Mouse (Mus musculus) CH12.LX (cell line): ENCODE data around the gene Hscb. TPM values are rescaled to one million over a fixed set of nuclear protein-coding genes. Genes with fewer than 3 reads are reported as not detected.

Source experiments
- DNase-seq: peaks from one replicate; pipeline ENCODE4 v3.0.0-alpha.2; 2013; ENCODE audit errors: extremely low read depth
- H3K27ac ChIP-seq: 2 replicates; pipeline ENCODE4 v1.5.1; 2012; ENCODE audit warnings: low read depth, mild to moderate bottlenecking, control low read depth, moderate library complexity; ENCODE audit not compliant: insufficient read depth
- H3K27me3 ChIP-seq: replicated peaks from 2 replicates; pipeline ENCODE3; 2012; ENCODE audit warnings: inconsistent platforms
- H3K36me3 ChIP-seq, 2 experiments: replicated peaks in 1 of 2; 2 replicates each; pipeline versions ENCODE3 to v1.6.1; 2012; ENCODE audit warnings: inconsistent platforms in 1 of 2, low read length in 1 of 2, mild to moderate bottlenecking in 1 of 2, mixed read lengths in 1 of 2, moderate library complexity in 1 of 2; ENCODE audit not compliant: control insufficient read depth in 1 of 2, insufficient read depth in 1 of 2
- H3K4me1 ChIP-seq, 2 experiments: 2 replicates each; pipeline ENCODE4 v1.6.1; 2012; ENCODE audit warnings: inconsistent platforms in 1 of 2, moderate library complexity in 1 of 2; ENCODE audit not compliant: insufficient read depth in 2 of 2, control insufficient read depth in 1 of 2
- H3K4me2 ChIP-seq: 2 replicates; pipeline ENCODE4 v1.6.1; 2012; ENCODE audit warnings: low read depth, mild to moderate bottlenecking, control low read depth; ENCODE audit not compliant: poor library complexity, insufficient read depth, severe bottlenecking
- H3K4me3 ChIP-seq, 3 experiments: fragments of 150-350 bp in 1 of 3; sonication (generic) in 1 of 3; replicated peaks in 1 of 3; 2 replicates each; pipeline versions ENCODE3 to v1.5.1; 2011 to 2012; ENCODE audit warnings: low read depth in 2 of 3, low read length in 2 of 3, mild to moderate bottlenecking in 2 of 3, moderate library complexity in 2 of 3, control low read depth in 1 of 3, improper control_type of control experiment in 1 of 3, inconsistent platforms in 1 of 3, mixed read lengths in 1 of 3; ENCODE audit not compliant: poor library complexity in 1 of 3
- H3K79me2 ChIP-seq: replicated peaks from 2 replicates; pipeline ENCODE4 v1.6.1; 2012; ENCODE audit warnings: mild to moderate bottlenecking, moderate library complexity; ENCODE audit not compliant: control insufficient read depth, poor library complexity, insufficient read depth, severe bottlenecking; ENCODE audit errors: extremely low read depth
- H3K9ac ChIP-seq: 2 replicates; pipeline ENCODE4 v1.6.1; 2012; ENCODE audit warnings: low read depth, mild to moderate bottlenecking, control low read depth, moderate library complexity; ENCODE audit not compliant: insufficient read depth
- H3K9me3 ChIP-seq: replicated peaks from 2 replicates; pipeline ENCODE3; 2012; ENCODE audit warnings: low read length, inconsistent platforms, mixed read lengths
- BHLHE40 ChIP-seq: IDR thresholded peaks from 2 replicates; pipeline ENCODE4 v1.6.1; 2011; ENCODE audit warnings: mild to moderate bottlenecking, low read depth, low read length, improper control_type of control experiment
- CHD2 ChIP-seq: IDR thresholded peaks from 2 replicates; pipeline ENCODE4 v1.6.1; 2011; ENCODE audit warnings: low read length, improper control_type of control experiment
- CTCF ChIP-seq, 2 experiments: IDR thresholded peaks in 1 of 2; conservative IDR thresholded peaks in 1 of 2; 2 replicates each; pipeline ENCODE4 v1.5.1; 2011 to 2012; ENCODE audit warnings: low read depth in 2 of 2, low read length in 2 of 2, improper control_type of control experiment in 1 of 2, inconsistent platforms in 1 of 2, mild to moderate bottlenecking in 1 of 2, moderate library complexity in 1 of 2
- ELF1 ChIP-seq: IDR thresholded peaks from 2 replicates; pipeline ENCODE4 v1.6.1; 2014; ENCODE audit warnings: low read depth, mild to moderate bottlenecking, inconsistent platforms, low read length, improper control_type of control experiment
- ETS1 ChIP-seq: conservative IDR thresholded peaks from 2 replicates; pipeline ENCODE4 v1.6.1; 2012; ENCODE audit warnings: low read depth, mild to moderate bottlenecking, inconsistent platforms, low read length, improper control_type of control experiment, moderate library complexity
- IRF4 ChIP-seq: IDR thresholded peaks from 2 replicates; pipeline ENCODE4 v1.6.1; 2014; ENCODE audit warnings: low read depth, mild to moderate bottlenecking, inconsistent platforms, low read length, improper control_type of control experiment
- JUN ChIP-seq: IDR thresholded peaks from 2 replicates; pipeline ENCODE4 v1.6.1; 2011; ENCODE audit warnings: low read depth, mild to moderate bottlenecking, low read length, improper control_type of control experiment, moderate library complexity; ENCODE audit not compliant: insufficient read depth
- KAT2A ChIP-seq: IDR thresholded peaks from 2 replicates; pipeline ENCODE4 v1.6.1; 2012; ENCODE audit warnings: low read length, improper control_type of control experiment, inconsistent platforms; ENCODE audit not compliant: insufficient replicate concordance
- MAZ ChIP-seq: IDR thresholded peaks from 2 replicates; pipeline ENCODE4 v1.6.1; 2012; ENCODE audit warnings: low read depth, mild to moderate bottlenecking, inconsistent platforms, low read length, improper control_type of control experiment, moderate library complexity
- NELFE ChIP-seq: IDR thresholded peaks from 2 replicates; pipeline ENCODE4 v1.6.1; 2011; ENCODE audit warnings: low read depth, low read length, improper control_type of control experiment
- NRF1 ChIP-seq: IDR thresholded peaks from 2 replicates; pipeline ENCODE4 v1.6.1; 2014; ENCODE audit warnings: low read depth, mild to moderate bottlenecking, inconsistent platforms, low read length, improper control_type of control experiment, moderate library complexity
- POLR2AphosphoS2 ChIP-seq: IDR thresholded peaks from 2 replicates; pipeline ENCODE4 v1.6.1; 2011; ENCODE audit warnings: low read depth, low read length, improper control_type of control experiment
- SIN3A ChIP-seq: IDR thresholded peaks from 2 replicates; pipeline ENCODE4 v1.6.1; 2012; ENCODE audit warnings: low read length, improper control_type of control experiment, inconsistent platforms
- SMC3 ChIP-seq: IDR thresholded peaks from 2 replicates; pipeline ENCODE4 v1.6.1; 2011; ENCODE audit warnings: low read depth, low read length, improper control_type of control experiment
- TCF12 ChIP-seq: IDR thresholded peaks from 2 replicates; pipeline ENCODE4 v1.6.1; 2014; ENCODE audit warnings: low read depth, mild to moderate bottlenecking, inconsistent platforms, low read length, improper control_type of control experiment
- ZC3H11A ChIP-seq: IDR thresholded peaks from 2 replicates; pipeline ENCODE4 v1.6.1; 2012; ENCODE audit warnings: low read depth, mild to moderate bottlenecking, inconsistent platforms, low read length, improper control_type of control experiment
- ZKSCAN1 ChIP-seq: IDR thresholded peaks from 2 replicates; pipeline ENCODE4 v1.6.1; 2012; ENCODE audit warnings: low read depth, inconsistent platforms, low read length, improper control_type of control experiment, borderline replicate concordance
- ZMIZ1 ChIP-seq: IDR thresholded peaks from 2 replicates; pipeline ENCODE4 v1.6.1; 2012; ENCODE audit warnings: low read depth, mild to moderate bottlenecking, inconsistent platforms, low read length, improper control_type of control experiment
- ZNF384 ChIP-seq: IDR thresholded peaks from 2 replicates; pipeline ENCODE4 v1.6.1; 2012; ENCODE audit warnings: low read depth, low read length, improper control_type of control experiment, inconsistent platforms
- dilution Hi-C: fragments of 300-500 bp; cut with MboI; formaldehyde crosslinking; loops from 2 replicates; pipeline ENCODE4 v1.14.3; 2020; ENCODE audit warnings: low sequenced_read_pairs; ENCODE audit not compliant: extremely low pct_unique_long_range_greater_than_20kb, extremely low pct_ligation_motif_present
- in situ Hi-C: fragments of 300-500 bp; cut with MboI; formaldehyde crosslinking; loops from 3 replicates; pipeline ENCODE4 v1.14.3; 2019; ENCODE audit warnings: low sequenced_read_pairs, low pct_ligation_motif_present, low pct_unique_long_range_greater_than_20kb, mixed read lengths
- polyA plus RNA-seq: library from polyadenylated mRNA; unstranded; fragments of >175 nt; gene quantifications from 2 replicates; pipeline ENCODE4 v1.2.1, GENCODE M21; 2012; ENCODE audit warnings: low read depth; ENCODE audit not compliant: insufficient read length
- total RNA-seq, 2 experiments: library from RNA; depleted of rRNA; stranded (reverse); fragments of 300-350 nt in 1 of 2; fragments of >200 nt in 1 of 2; gene quantifications; 2 replicates each; pipeline ENCODE4 v1.2.3; 2012 to 2014

The Hscb gene
- total and polyA plus RNA-seq, 3 experiments = 28.2 to 64.0 (median 59.5) TPM

DNA sequence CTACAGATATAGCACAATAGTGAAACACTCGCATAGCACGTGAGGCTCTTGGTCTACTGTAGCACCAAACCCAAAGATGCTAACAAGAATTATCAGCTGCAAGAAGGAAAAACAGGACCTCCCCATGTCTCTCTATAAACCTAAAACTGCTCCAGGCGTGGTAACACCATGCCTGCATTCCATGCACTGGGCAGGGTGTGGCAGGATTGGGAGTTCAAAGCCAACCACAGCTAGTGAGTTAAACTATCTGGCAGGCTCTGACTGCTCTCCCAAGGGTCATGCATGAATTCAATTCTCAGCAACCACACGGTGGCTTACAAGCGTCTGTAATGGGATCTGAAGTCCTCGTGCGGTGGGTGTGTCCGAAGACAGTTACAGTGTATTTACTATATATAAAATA lies 56.4 kb downstream of the Hscb start:
- no peak overlapping the region for H3K4me3 ChIP-seq
- H3K9ac ChIP-seq = no peak overlapping the region
- no peak for TF ChIP-seq IRF4
- TF ChIP-seq ZMIZ1 = no peak
- TF ChIP-seq JUN = no peak
- TF ChIP-seq ELF1 = no peak
- no peak for TF ChIP-seq SIN3A
- TF ChIP-seq ZC3H11A = no peak
- no peak for TF ChIP-seq CHD2
- TF ChIP-seq BHLHE40 = no peak
- no peak for TF ChIP-seq KAT2A
- TF ChIP-seq ZNF384 = no peak
- no peak for TF ChIP-seq SMC3
- no peak for TF ChIP-seq NELFE
- no peak for TF ChIP-seq TCF12
- TF ChIP-seq NRF1 = no peak
- no peak for TF ChIP-seq CTCF (conservative IDR thresholded peaks at IDR 0.05 in 1 of 2, IDR thresholded peaks at IDR 0.05 in 1 of 2; ENCODE audit: low read depth in 2 of 2, low read length in 2 of 2)
- no peak overlapping the region for H3K4me2 ChIP-seq
- dilution Hi-C loops = no loop called here
- peaks cover 2 to 19% of the 10 kb centered on the region in 2 experiments; a peak in 2 of 4 replicates for H3K4me1 ChIP-seq
- DNase-seq = no peak
- no peaks in the 10 kb centered on the region for H3K9me3 ChIP-seq
- no peaks in the 10 kb centered on the region for H3K27me3 ChIP-seq
- no peak overlapping the region for H3K27ac ChIP-seq
- H3K79me2 ChIP-seq = peaks cover 22% of the 10 kb centered on the region
- peaks cover 30 to 40% of the 10 kb centered on the region in 2 experiments for H3K36me3 ChIP-seq
- in situ Hi-C loops = no loop called here

GRCm38 (mm10) chr5:110781529-110782238 lies 57.9 kb downstream of the Hscb start:
- TF ChIP-seq ZNF384 (no peak), CHD2 (no peak), MAZ (no peak), ETS1 (no peak), ZKSCAN1 (no peak), NELFE (no peak), ELF1 (no peak), NRF1 (no peak), POLR2AphosphoS2 (no peak)
- H3K4me3 ChIP-seq = no peak overlapping the region
- peaks cover 2 to 26% of the 10 kb centered on the region in 2 experiments; a peak in 2 of 4 replicates for H3K4me1 ChIP-seq
- no peaks in the 10 kb centered on the region for H3K9me3 ChIP-seq
- no peak overlapping the region for H3K4me2 ChIP-seq
- H3K9ac ChIP-seq = no peak overlapping the region
- no peak for DNase-seq
- dilution Hi-C loops (no loop called here), in situ Hi-C loops (no loop called here)
- no peak overlapping the region for H3K27ac ChIP-seq
- H3K79me2 ChIP-seq = peaks cover 31% of the 10 kb centered on the region
- no peaks in the 10 kb centered on the region for H3K27me3 ChIP-seq
- peaks cover 27 to 40% of the 10 kb centered on the region in 2 experiments for H3K36me3 ChIP-seq
